Mouse (Mus musculus): ENCODE measurements around the gene Extl2. TPM values are rescaled to one million over a fixed set of nuclear protein-coding genes. Genes with fewer than 3 reads are reported as not detected.

Gene Extl2
- total RNA-seq, 4 experiments from 2014 or later: 23.5 to 26.9 (median 26.2) TPM

- no peak for DNase-seq
These were observed 2.5 kb downstream of the Extl2 start for GRCm38 (mm10) chr3:116009622-116010344.

DNA sequence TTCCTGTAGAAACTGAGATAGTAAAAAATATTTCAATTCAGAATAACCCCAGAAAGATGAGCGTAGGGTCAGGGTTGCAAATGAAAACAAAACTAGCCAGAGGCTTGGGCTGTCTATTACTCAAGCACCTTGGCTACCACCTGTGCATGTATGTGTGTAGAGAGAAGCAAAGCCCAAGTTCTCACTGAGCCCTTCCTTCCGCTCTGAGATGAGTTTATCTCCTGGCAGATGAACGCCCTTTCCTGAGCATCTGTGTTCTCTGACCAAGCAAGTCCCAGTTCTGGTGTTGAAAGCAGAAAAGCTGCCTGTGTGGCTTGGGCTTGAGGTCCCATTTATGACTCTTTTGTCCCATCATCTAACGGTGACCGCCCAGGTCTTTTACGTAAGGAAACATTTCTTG lies 7.6 kb downstream of the Extl2 start:
- DNase-seq: no peak

GRCm38 (mm10) chr3:116016116-116016515 lies 8.9 kb downstream of the Extl2 start:
- no peak for DNase-seq

DNA sequence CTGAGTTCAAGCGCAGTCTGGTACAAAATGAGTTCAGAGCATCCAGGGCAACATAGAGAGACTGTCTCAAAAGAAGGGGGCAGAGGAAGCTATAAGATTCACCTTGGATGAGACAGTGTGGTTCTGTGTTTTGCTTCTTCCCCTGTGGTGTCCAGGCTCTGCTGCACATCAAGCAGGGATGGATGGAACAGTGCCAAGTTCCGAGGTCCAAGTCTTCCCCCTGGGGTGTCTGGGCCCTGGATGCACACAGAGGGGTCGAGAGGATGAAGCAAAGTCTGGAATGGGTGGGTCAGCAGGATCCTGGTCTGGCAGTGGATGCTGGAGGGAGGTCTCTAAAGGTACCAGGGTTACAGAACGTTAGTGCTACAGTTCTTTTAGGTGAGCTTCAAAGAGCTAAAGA lies 11.3 kb downstream of the Extl2 start:
- no peak for DNase-seq

- DNase-seq: no peak
These were observed 11.9 kb downstream of the Extl2 start for GRCm38 (mm10) chr3:116019136-116019535.

GRCm38 (mm10) chr3:116024236-116024635 lies 17.0 kb downstream of the Extl2 start:
- no peak for DNase-seq

- DNase-seq: no peak
These were observed 17.4 kb downstream of the Extl2 start for GRCm38 (mm10) chr3:116024669-116025068.

DNA sequence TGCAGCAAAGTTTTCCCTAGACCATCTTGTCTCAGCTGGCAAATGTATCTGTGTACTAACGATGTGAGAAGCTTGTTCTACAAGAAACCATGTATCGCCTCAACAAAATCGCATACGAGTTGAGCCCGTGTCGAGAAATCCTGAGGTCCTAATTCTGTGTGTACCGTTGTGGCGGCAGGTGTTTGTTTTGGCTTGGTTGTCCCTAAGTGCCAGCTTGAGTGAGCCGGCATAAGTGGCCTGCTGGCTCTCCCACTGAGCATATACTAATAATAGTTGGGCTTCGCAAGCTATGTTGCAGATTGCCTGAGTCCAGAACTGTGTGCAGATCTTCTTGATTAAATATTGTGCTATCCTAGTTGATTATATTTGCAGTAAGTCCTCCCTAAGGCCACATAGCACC lies 18.4 kb downstream of the Extl2 start:
- no peak for DNase-seq

GRCm38 (mm10) chr3:116026996-116027395 lies 19.7 kb downstream of the Extl2 start:
- DNase-seq: no peak

GRCm38 (mm10) chr3:116030152-116030788 lies 23.0 kb downstream of the Extl2 start:
- DNase-seq: no peak

GRCm38 (mm10) chr3:116033218-116033870 lies 26.1 kb downstream of the Extl2 start:
- DNase-seq: no peak

DNA sequence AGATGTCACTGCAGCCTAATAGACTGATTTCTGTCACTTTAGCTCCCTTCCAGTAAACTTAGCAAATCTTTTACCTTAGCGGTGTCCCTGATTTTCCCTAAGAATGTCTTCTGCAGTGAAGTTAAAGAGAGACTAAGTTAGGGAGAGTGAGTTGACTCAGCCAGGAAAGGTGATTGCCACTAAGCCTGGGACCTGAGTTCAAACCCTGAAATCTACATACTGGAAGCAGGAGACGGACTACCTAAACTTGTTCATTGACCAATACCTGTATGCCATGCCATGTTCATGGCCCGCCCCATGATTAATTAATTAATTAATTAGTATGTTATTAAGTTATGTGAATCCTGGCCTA lies 26.6 kb downstream of the Extl2 start:
- no peak for DNase-seq

DNA sequence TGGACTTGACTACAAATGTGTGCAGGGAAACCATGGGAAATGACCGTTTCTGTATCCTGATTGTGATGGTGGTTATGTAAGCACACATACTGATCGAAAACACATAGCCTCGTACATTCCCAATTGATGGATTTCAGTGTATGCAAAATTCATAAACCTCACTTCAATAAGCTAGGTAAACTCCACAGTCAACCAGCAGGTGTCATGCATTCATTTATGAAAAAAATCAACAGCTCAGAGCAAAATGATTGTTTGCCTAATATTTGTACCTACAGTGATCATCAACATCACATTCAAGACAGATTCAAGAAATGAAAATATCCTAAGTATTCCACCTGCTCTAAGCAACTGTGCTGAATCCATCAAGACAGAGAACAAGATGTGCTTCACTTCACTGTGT lies 33.5 kb downstream of the Extl2 start:
- DNase-seq: no peak

DNA sequence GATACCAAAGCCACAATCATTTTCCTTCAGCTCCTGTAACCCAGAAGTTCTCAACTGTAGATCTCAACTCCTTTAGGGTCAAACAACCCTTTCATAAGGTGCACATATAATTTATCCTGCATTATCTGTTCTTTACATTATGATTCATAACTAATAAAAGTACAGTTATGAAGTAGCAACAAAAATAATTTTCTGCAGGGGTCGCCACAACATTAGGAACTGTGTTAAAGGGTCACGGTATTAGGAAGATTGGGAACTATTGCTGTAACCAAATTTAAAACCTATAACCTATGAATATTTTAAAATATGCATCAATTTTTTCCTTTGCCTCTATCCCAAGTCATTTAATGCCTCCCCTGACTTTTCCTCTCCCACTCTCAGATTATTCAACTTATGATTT lies 38.7 kb downstream of the Extl2 start:
- DNase-seq: no peak

GRCm38 (mm10) chr3:116047034-116047433 lies 39.8 kb downstream of the Extl2 start:
- DNase-seq: no peak

- DNase-seq: no peak
These were observed 49.8 kb downstream of the Extl2 start for GRCm38 (mm10) chr3:116057078-116057477.

- DNase-seq: no peak
These were observed 53.1 kb downstream of the Extl2 start for GRCm38 (mm10) chr3:116060320-116060719.

DNA sequence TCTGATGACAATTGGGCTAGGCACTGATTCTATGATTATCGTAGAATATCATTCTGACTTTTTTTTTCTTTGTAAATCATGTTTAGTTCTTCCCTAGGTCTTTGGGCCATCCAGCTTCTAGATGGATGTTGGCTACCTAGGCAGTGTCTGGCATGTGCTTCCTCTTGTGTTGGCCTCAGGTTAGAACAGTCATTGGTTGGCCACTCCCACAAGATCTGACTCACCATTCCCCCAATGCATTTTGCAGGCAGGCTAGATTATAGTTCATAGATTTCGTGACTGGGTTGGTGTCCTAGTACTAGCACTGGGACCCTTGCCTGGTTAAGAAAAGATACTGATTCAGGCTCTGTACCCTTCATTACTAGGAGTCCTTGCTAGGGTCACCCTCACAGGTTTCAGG lies 54.9 kb downstream of the Extl2 start:
- DNase-seq: no peak

DNA sequence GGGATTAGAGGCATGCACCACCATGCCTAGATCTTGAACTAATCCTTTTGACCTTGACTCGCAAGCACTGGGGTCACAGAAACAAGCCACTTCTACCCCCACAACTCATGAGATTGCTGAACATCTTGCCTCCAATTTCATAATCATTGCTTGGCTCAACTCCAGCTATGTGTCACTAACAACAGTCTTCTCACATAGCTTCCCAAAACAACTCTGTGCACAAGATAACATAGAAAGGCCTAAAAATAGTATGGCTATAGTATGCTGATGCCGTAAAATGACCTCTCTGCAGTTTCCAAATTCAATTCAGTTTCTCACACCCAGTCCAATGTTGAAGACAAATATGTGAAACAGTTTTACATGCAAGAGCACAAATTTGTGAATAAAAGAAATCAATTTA lies 65.3 kb downstream of the Extl2 start:
- no peak for DNase-seq

GRCm38 (mm10) chr3:116076739-116077138 lies 69.5 kb downstream of the Extl2 start:
- DNase-seq: no peak

DNA sequence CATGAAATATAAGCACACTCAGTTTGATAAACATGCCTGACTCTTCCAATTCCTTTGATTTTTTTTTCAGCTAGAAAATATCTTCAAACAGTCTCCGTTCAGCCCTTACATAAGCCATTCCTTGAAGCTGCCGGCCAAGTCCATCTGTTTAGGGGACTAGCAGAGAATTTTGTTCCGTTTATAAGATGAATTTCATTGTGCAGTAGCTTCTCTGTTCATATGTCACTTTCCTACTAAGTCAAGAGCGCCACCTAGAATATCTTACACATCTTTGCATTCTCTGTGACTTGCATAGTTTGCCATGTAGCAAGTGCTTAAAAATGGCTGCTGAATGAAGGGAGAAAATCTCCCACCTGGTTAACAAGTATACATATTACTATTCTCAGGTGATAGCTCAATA lies 71.2 kb downstream of the Extl2 start:
- DNase-seq: no peak
